Mouse (Mus musculus) heart, embryonic 14.5 days (tissue): ENCODE results near the gene Omt2a. TPM values are rescaled to one million over a fixed set of nuclear protein-coding genes. Genes with fewer than 3 reads are reported as not detected.

ENCODE experiments used
- polyA plus RNA-seq: library from polyadenylated mRNA; unstranded; fragments of >200 nt; fragmentation: Nextera tagmentation; extraction: Ambion mirVana; gene quantifications from 2 replicates; pipeline ENCODE4 v1.2.1, GENCODE M21; 2014

The Omt2a gene
- polyA plus RNA-seq, 1 experiment from 2014 or later: not detected

Other genes with a start within 250 kb of the Omt2a start
- 49.8 and 51.3 TPM in 2 replicates for gene Fbxo9, start 205.7 kb downstream of the Omt2a start, polyA plus RNA-seq
- 16.0 and 16.6 TPM in 2 replicates for gene Ick, start 205.6 kb downstream of the Omt2a start, polyA plus RNA-seq
- 75.8 and 80.3 TPM in 2 replicates for gene Gsta4, start 132.0 kb downstream of the Omt2a start, polyA plus RNA-seq
- gene Gsta1, start 84.1 kb downstream of the Omt2a start, polyA plus RNA-seq: not detected in 2 replicates
- not detected in 2 replicates for gene Gm3776, start 57.7 kb downstream of the Omt2a start, polyA plus RNA-seq
- gene Gm10639, start 24.9 kb downstream of the Omt2a start, polyA plus RNA-seq: not detected in 2 replicates
- gene Omt2b, start 12.8 kb upstream of the Omt2a start, polyA plus RNA-seq: not detected in 2 replicates
- not detected in 2 replicates for gene Gsta2, start 41.0 kb upstream of the Omt2a start, polyA plus RNA-seq
- gene Dppa5a, start 53.4 kb upstream of the Omt2a start, polyA plus RNA-seq: not detected in 2 replicates
- 0.51 and 0.66 TPM in 2 replicates for gene Ooep, start 63.9 kb upstream of the Omt2a start, polyA plus RNA-seq
- gene Ddx43, start 81.0 kb upstream of the Omt2a start, polyA plus RNA-seq: 0.08 and 0.30 TPM in 2 replicates
- 0.77 and 0.88 TPM in 2 replicates for gene Cgas, start 128.4 kb upstream of the Omt2a start, polyA plus RNA-seq
- gene Mto1, start 133.4 kb upstream of the Omt2a start, polyA plus RNA-seq: 30.6 and 33.6 TPM in 2 replicates
- gene Gm17324, start 134.0 kb upstream of the Omt2a start, polyA plus RNA-seq: 0.78 and 0.88 TPM in 2 replicates
- gene Eef1a1, start 174.4 kb upstream of the Omt2a start, polyA plus RNA-seq: 3,749 and 4,011 TPM in 2 replicates